In genomic region chr4:150964635-150965554, GRCm38 (mm10) we compare ENCODE assay signal across 8 mouse cellular contexts. TPM values are rescaled to one million over a fixed set of nuclear protein-coding genes. Genes with fewer than 3 reads are reported as not detected.
DNase-seq lines count a peak whose midpoint lies in the region.

No protein-coding gene starts in this region.

- DNase-seq in WW6 (ENCODE audit: low read depth, low spot score), result peak; percentile 58
- DNase-seq in cerebellum, postnatal 4 days (ENCODE audit: low spot score in 2 of 2), result peak; percentile 76 to 91
- peak; percentile 89 for DNase-seq in gastrocnemius, postnatal 10 days
- peak; percentile 98 for DNase-seq in induced T-regulatory cell, adult 2 months (ENCODE audit: low read depth)
- peak; percentile 53 to 87 for DNase-seq in left cerebral cortex, adult 8-10 months (ENCODE audit: low spot score in 2 of 2)
- peak; percentile 83 to 89 for DNase-seq in right cerebral cortex, postnatal 10 days (ENCODE audit: low spot score in 2 of 2)
- peak; percentile 88 for DNase-seq in urinary bladder, postnatal 25 days (ENCODE audit: low spot score)

- peak overlapping the region; percentile 89 for H3K4me3 ChIP-seq in megakaryocyte, embryonic 14.5 days (replicated peaks)

- peaks cover 38% of the 10 kb centered on the region for H3K4me1 ChIP-seq in megakaryocyte, embryonic 14.5 days

- peaks cover 5% of the 10 kb centered on the region; the same call in 1 of the 2 replicates for H3K9me3 ChIP-seq in megakaryocyte, embryonic 14.5 days

- peaks cover 12% of the 10 kb centered on the region for H3K27me3 ChIP-seq in megakaryocyte, embryonic 14.5 days (replicated peaks)

- no peaks in the 10 kb centered on the region for H3K36me3 ChIP-seq in megakaryocyte, embryonic 14.5 days (replicated peaks; ENCODE audit: low read length)

RNA-seq across cellular contexts. Expression of gene Uts2, which starts 32.0 kb away (rescaled TPM):
- total RNA-seq in gastrocnemius, postnatal 10 days (2021), result not detected
- total RNA-seq in left cerebral cortex, adult 8-10 months (2022), result not detected
- polyA plus RNA-seq in megakaryocyte, embryonic 14.5 days (2012; ENCODE audit: insufficient read depth, low replicate concordance), result not detected in 2 replicates

RNA-seq across cellular contexts. Expression of gene Tnfrsf9, which starts 50.5 kb away (rescaled TPM):
- under 1 TPM in 1 of 2 experiments, not detected in 1; 0.27 TPM for total RNA-seq in gastrocnemius, postnatal 10 days (2021)
- total RNA-seq in left cerebral cortex, adult 8-10 months (2022), result under 1 TPM; 0.37 to 0.55 (median 0.42) TPM
- 1.0 TPM in 1 of 2 replicates, not detected in the other for polyA plus RNA-seq in megakaryocyte, embryonic 14.5 days (2012; ENCODE audit: insufficient read depth, low replicate concordance)

RNA-seq across cellular contexts. Expression of gene Park7, which starts 50.7 kb away (rescaled TPM):
- 100 to 1,000 TPM; 427 to 492 TPM for total RNA-seq in gastrocnemius, postnatal 10 days (2021)
- total RNA-seq in left cerebral cortex, adult 8-10 months (2022), result 100 to 1,000 TPM; 202 to 227 (median 214) TPM
- polyA plus RNA-seq in megakaryocyte, embryonic 14.5 days (2012; ENCODE audit: insufficient read depth, low replicate concordance), result 90.4 and 277 TPM in 2 replicates

Comparison
In these comparisons a context has a peak if more than half of its experiments do, and no peak if none do; other contexts are left out.
1. Peak in every context shown above with its lines: DNase-seq and H3K4me3 ChIP-seq.